Mouse (Mus musculus) G1E (cell line): ENCODE data around the gene Uqcr10.

Experiments used
- CTCF ChIP-seq: IDR thresholded peaks from 2 replicates; pipeline ENCODE4 v1.5.1; 2012; ENCODE audit warnings: low read depth, low read length, inconsistent platforms, mixed read lengths
- GATA1 ChIP-seq: IDR thresholded peaks from 2 replicates; pipeline ENCODE4 v1.6.1; 2012; ENCODE audit warnings: borderline replicate concordance, low read length, inconsistent platforms, mixed read lengths
- GATA2 ChIP-seq: IDR thresholded peaks from 2 replicates; pipeline ENCODE4 v1.6.1; 2012; ENCODE audit warnings: low read depth, low read length, inconsistent platforms, borderline replicate concordance
- POLR2AphosphoS5 ChIP-seq: IDR thresholded peaks from 2 replicates; pipeline ENCODE4 v1.6.1; 2012; ENCODE audit warnings: low read depth, low read length, inconsistent platforms; ENCODE audit not compliant: insufficient replicate concordance
- TAL1 ChIP-seq: conservative IDR thresholded peaks from 2 replicates; pipeline ENCODE4 v1.6.1; 2012; ENCODE audit warnings: low read depth, low read length, inconsistent platforms, mixed read lengths

DNA sequence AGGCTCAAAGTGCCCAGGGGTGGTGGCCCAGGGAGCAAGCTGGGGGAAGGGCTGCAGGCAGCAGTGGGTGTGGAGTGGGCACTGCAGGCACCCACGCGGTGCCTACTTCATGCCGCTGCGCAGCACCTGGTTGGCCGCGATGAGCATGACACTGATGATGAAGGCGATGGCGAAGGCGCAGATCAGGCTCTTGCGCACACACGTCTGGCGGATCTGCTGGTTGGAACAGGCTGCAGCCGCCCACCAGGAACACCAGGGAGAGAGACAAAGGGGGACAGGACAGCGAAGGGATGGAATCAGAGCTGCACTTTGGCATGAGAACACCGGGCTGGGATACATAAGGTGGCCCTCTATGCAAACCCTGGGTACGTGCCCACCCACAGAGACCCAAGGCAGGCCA, 34.6 kb upstream of the Uqcr10 start:
- TF ChIP-seq CTCF (no peak), POLR2AphosphoS5 (no peak), GATA1 (no peak), TAL1 (no peak), GATA2 (no peak)
